Mouse (Mus musculus) embryonic facial prominence, embryonic 14.5 days (tissue): ENCODE measurements at regions not wholly inside any gene's neighbourhood (a gene's known extent, or its start where the extent isn't known, plus 50 kb on each side); places are given as distances from the start of the nearest gene placed in this dataset.

ENCODE experiments used
- ATAC-seq: fragments of 200-750 bp; cut with Nextera tagmentation; 2 replicates; pipeline ENCODE4 v1.8.0; 2017; ENCODE audit warnings: low read depth, moderate number of reproducible peaks, moderate TSS enrichment
- DNase-seq: peaks from one replicate; pipeline ENCODE4 v3.0.0-alpha.2; 2015; ENCODE audit warnings: low spot score
- H3K27ac ChIP-seq: fragments of 300-500 bp; sonication (generic); replicated peaks from 2 replicates; pipeline ENCODE4 v1.5.1; 2014; ENCODE audit warnings: low read depth, mild to moderate bottlenecking, low read length, moderate library complexity
- H3K27me3 ChIP-seq: fragments of 300-500 bp; sonication (generic); replicated peaks from 2 replicates; pipeline ENCODE4 v1.6.1; 2014; ENCODE audit warnings: low read length; ENCODE audit not compliant: control insufficient read depth, insufficient read depth
- H3K36me3 ChIP-seq: fragments of 300-500 bp; sonication (generic); 2 replicates; pipeline ENCODE4 v1.6.1; 2014; ENCODE audit warnings: low read length, mixed read lengths; ENCODE audit not compliant: control insufficient read depth, insufficient read depth
- H3K4me1 ChIP-seq: fragments of 300-500 bp; sonication (generic); 2 replicates; pipeline ENCODE4 v1.6.1; 2014; ENCODE audit warnings: antibody characterized with exemption, low read length; ENCODE audit not compliant: control insufficient read depth, insufficient read depth
- H3K4me2 ChIP-seq: fragments of 300-500 bp; sonication (generic); 2 replicates; pipeline ENCODE4 v1.6.1; 2014; ENCODE audit warnings: low read depth, mild to moderate bottlenecking, low read length, moderate library complexity, mixed read lengths
- H3K4me3 ChIP-seq: fragments of 300-500 bp; sonication (generic); 2 replicates; pipeline ENCODE4 v1.5.1; 2014; ENCODE audit warnings: low read depth, mild to moderate bottlenecking, low read length
- H3K9ac ChIP-seq: fragments of 300-500 bp; sonication (generic); 2 replicates; pipeline ENCODE4 v1.6.1; 2014; ENCODE audit warnings: low read depth, mild to moderate bottlenecking, low read length, moderate library complexity, mixed read lengths
- H3K9me3 ChIP-seq: fragments of 300-500 bp; sonication (generic); 2 replicates; pipeline ENCODE4 v1.6.1; 2016; ENCODE audit warnings: low read length; ENCODE audit not compliant: control insufficient read depth
- WGBS: fragments of 180-500 bp; shearing (Covaris S2); extraction: QIAGEN DNeasy Blood & Tissue Kit; methylation state at CpG from one replicate; pipeline ENCODE4 v1.1.7; 2014; 5-methylcytosine and 5-hydroxymethylcytosine counted together

- no peaks in the 10 kb centered on the region for H3K9me3 ChIP-seq
These were observed 206.7 kb downstream of the Sec61b start for GRCm38 (mm10) chr4:47681141-47681540.

GRCm38 (mm10) chr4:47691207-47691606, 216.7 kb downstream of the Sec61b start:
- H3K27ac ChIP-seq: no peak overlapping the region
- no peak overlapping the region for H3K4me2 ChIP-seq
- no peak overlapping the region for H3K9ac ChIP-seq
- no peak for DNase-seq
- no peaks in the 10 kb centered on the region for H3K27me3 ChIP-seq
- H3K4me3 ChIP-seq: no peak overlapping the region
- H3K36me3 ChIP-seq: no peaks in the 10 kb centered on the region
- ATAC-seq: no peak
- 87% methylated on average over 2 of the region's 2 CpGs for WGBS
- no peaks in the 10 kb centered on the region for H3K4me1 ChIP-seq
- H3K9me3 ChIP-seq: no peaks in the 10 kb centered on the region

More at GRCm38 (mm10) chr4:47681141-47681540, 206.7 kb downstream of the Sec61b start:
- DNase-seq: no peak
- no peaks in the 10 kb centered on the region for H3K27me3 ChIP-seq
- no peaks in the 10 kb centered on the region for H3K4me1 ChIP-seq
- no peak overlapping the region for H3K27ac ChIP-seq
- no peak overlapping the region for H3K4me2 ChIP-seq
- no peak overlapping the region for H3K4me3 ChIP-seq
- no peak overlapping the region for H3K9ac ChIP-seq
- WGBS: 75% methylated on average over 4 of the region's 4 CpGs
- no peaks in the 10 kb centered on the region for H3K36me3 ChIP-seq
- no peak for ATAC-seq

- no peak overlapping the region for H3K4me3 ChIP-seq
- ATAC-seq (no peak), DNase-seq (no peak)
- H3K4me2 ChIP-seq: no peak overlapping the region
- no peak overlapping the region for H3K27ac ChIP-seq
- H3K36me3 ChIP-seq: no peaks in the 10 kb centered on the region
- H3K27me3 ChIP-seq: no peaks in the 10 kb centered on the region
- no peaks in the 10 kb centered on the region for H3K9me3 ChIP-seq
- no peak overlapping the region for H3K9ac ChIP-seq
- no peaks in the 10 kb centered on the region for H3K4me1 ChIP-seq
These were observed 218.2 kb downstream of the Sec61b start for GRCm38 (mm10) chr4:47692654-47693053.

GRCm38 (mm10) chr4:47693221-47693620, 218.8 kb downstream of the Sec61b start:
- no peak for DNase-seq
- WGBS: 81% methylated on average over 12 of the region's 12 CpGs
- Histone ChIP-seq H3K4me2 (no peak overlapping the region), H3K27ac (no peak overlapping the region), H3K9me3 (no peaks in the 10 kb centered on the region), H3K4me3 (no peak overlapping the region), H3K9ac (no peak overlapping the region), H3K27me3 (no peaks in the 10 kb centered on the region), H3K36me3 (no peaks in the 10 kb centered on the region), H3K4me1 (peaks cover under 1% of the 10 kb centered on the region; the same call in 1 of the 2 replicates)
- ATAC-seq: no peak

GRCm38 (mm10) chr4:47697071-47697470, 222.6 kb downstream of the Sec61b start:
- no peak overlapping the region for H3K4me3 ChIP-seq
- no peak for ATAC-seq
- peaks cover 4% of the 10 kb centered on the region; the same call in 1 of the 2 replicates for H3K4me1 ChIP-seq
- H3K4me2 ChIP-seq: no peak overlapping the region
- no peaks in the 10 kb centered on the region for H3K27me3 ChIP-seq
- DNase-seq: no peak
- H3K9ac ChIP-seq: no peak overlapping the region
- H3K9me3 ChIP-seq: no peaks in the 10 kb centered on the region
- no peak overlapping the region for H3K27ac ChIP-seq
- WGBS: 79% methylated on average over 4 of the region's 4 CpGs
- no peaks in the 10 kb centered on the region for H3K36me3 ChIP-seq

- no peak overlapping the region for H3K9ac ChIP-seq
- no peak overlapping the region; the same call in 1 of the 2 replicates for H3K27ac ChIP-seq
- H3K36me3 ChIP-seq: no peaks in the 10 kb centered on the region
- ATAC-seq: peak; percentile 72
- H3K27me3 ChIP-seq: no peaks in the 10 kb centered on the region
- no peak overlapping the region for H3K4me3 ChIP-seq
- peak; percentile 70 for DNase-seq
- H3K9me3 ChIP-seq: no peaks in the 10 kb centered on the region
- H3K4me1 ChIP-seq: peaks cover 4% of the 10 kb centered on the region; the same call in 1 of the 2 replicates
- no peak overlapping the region for H3K4me2 ChIP-seq
- 26% methylated on average over 4 of the region's 4 CpGs for WGBS
These were observed 224.1 kb downstream of the Sec61b start for GRCm38 (mm10) chr4:47698514-47698913.

GRCm38 (mm10) chr4:47698926-47699325, 224.5 kb downstream of the Sec61b start:
- Histone ChIP-seq H3K27me3 (no peaks in the 10 kb centered on the region), H3K4me1 (peaks cover 4% of the 10 kb centered on the region; the same call in 1 of the 2 replicates), H3K9me3 (no peaks in the 10 kb centered on the region), H3K36me3 (no peaks in the 10 kb centered on the region), H3K4me3 (no peak overlapping the region), H3K9ac (no peak overlapping the region), H3K27ac (0 out of 2 replicates have a peak overlapping the region, but pooled peaks have one; percentile 8), H3K4me2 (no peak overlapping the region)
- DNase-seq (no peak), ATAC-seq (no peak)
- WGBS: 15% methylated on average over 3 of the region's 4 CpGs

- Histone ChIP-seq H3K9me3 (no peaks in the 10 kb centered on the region), H3K4me3 (no peak overlapping the region), H3K4me1 (peaks cover 1% of the 10 kb centered on the region; the same call in 1 of the 2 replicates), H3K4me2 (no peak overlapping the region), H3K27ac (no peak overlapping the region), H3K36me3 (no peaks in the 10 kb centered on the region), H3K27me3 (no peaks in the 10 kb centered on the region), H3K9ac (no peak overlapping the region)
- WGBS: 86% methylated on average over 2 of the region's 2 CpGs
- ATAC-seq: no peak
- no peak for DNase-seq
These were observed 229.0 kb downstream of the Sec61b start for GRCm38 (mm10) chr4:47703501-47703900.

DNA sequence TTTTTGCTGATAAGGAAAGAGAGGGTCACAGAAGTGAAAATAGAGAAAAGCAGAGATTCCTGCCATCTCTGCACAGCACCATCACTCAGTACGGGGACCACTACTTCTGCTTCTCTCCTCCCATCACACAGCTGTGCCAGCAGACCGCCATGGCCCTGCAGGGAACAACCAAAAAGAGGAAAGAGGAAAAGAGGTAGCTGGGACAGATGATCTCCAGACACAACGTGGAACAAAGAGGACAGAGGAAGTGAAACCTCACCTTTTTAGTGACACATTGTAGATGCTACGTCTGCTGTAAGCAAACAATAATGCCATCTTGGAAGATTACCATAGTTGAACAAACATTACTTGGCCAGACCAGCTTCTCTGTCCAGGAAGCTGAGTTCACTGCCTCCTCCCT, 230.1 kb downstream of the Sec61b start:
- 79% methylated on average over 4 of the region's 4 CpGs for WGBS
- H3K27ac ChIP-seq: no peak overlapping the region
- no peaks in the 10 kb centered on the region for H3K36me3 ChIP-seq
- ATAC-seq (no peak), DNase-seq (no peak)
- no peak overlapping the region for H3K4me2 ChIP-seq
- no peaks in the 10 kb centered on the region for H3K27me3 ChIP-seq
- no peak overlapping the region for H3K9ac ChIP-seq
- no peaks in the 10 kb centered on the region for H3K9me3 ChIP-seq
- H3K4me1 ChIP-seq: no peaks in the 10 kb centered on the region
- no peak overlapping the region for H3K4me3 ChIP-seq
